Mouse (Mus musculus): ENCODE results near the gene Prm1. TPM values are rescaled to one million over a fixed set of nuclear protein-coding genes. Genes with fewer than 3 reads are reported as not detected.

Prm1 gene
- total and polyA plus RNA-seq, 3 experiments = not detected

DNA sequence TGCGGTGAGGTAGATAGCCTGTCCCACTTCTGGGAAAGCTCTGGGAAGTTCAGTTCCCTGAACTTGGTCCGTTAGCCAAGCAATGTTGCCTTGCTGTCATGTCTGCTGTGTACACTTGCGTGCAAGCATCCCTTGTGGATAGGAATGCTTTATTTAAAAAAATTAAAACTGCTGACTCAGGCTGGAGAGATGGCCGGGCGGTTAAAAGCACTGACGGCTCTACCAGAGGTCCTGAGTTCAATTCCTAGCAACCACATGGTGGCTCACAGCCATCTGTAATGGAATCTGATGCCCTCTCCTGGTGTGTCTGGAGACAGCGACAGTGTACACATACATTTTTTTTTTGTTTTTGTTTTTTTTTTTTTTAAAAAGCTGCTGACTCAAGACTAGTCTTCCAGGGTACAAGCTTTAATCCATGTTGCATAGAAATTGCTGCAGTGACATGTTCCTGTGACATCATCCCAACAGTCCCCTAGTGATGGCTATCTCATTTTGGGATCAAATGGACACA lies 18.0 kb downstream of the Prm1 start:
- H3K9ac ChIP-seq (ENCODE audit: insufficient read depth, low read depth) = no peak overlapping the region
- H3K27me3 ChIP-seq (replicated peaks) = no peaks in the 10 kb centered on the region
- peaks cover 16% of the 10 kb centered on the region for H3K79me2 ChIP-seq (replicated peaks; ENCODE audit: control insufficient read depth, extremely low read depth, insufficient read depth, poor library complexity, severe bottlenecking)
- peaks cover 28 to 40% of the 10 kb centered on the region in 2 experiments for H3K4me1 ChIP-seq (ENCODE audit: control insufficient read depth in 1 of 2, insufficient read depth in 2 of 2)
- dilution Hi-C loops (cut with MboI; ENCODE audit: extremely low pct_ligation_motif_present, extremely low pct_unique_long_range_greater_than_20kb, low sequenced_read_pairs) (no loop called here), in situ Hi-C loops (cut with MboI; ENCODE audit: low pct_ligation_motif_present, low pct_unique_long_range_greater_than_20kb, low sequenced_read_pairs) (loop anchor here (5.0 kb wide), 2 partner anchors 120 to 215 kb away; no protein-coding TSS in a partner anchor)
- no peak overlapping the region for H3K4me2 ChIP-seq (ENCODE audit: insufficient read depth, low read depth, poor library complexity, severe bottlenecking)
- DNase-seq (ENCODE audit: extremely low read depth) = no peak
- H3K4me3 ChIP-seq (replicated peaks in 1 of 3; ENCODE audit: low read depth in 2 of 3, low read length in 2 of 3, poor library complexity in 1 of 3) = no peak overlapping the region
- TF ChIP-seq MAFK (IDR thresholded peaks at IDR 0.05; ENCODE audit: insufficient replicate concordance, low read length) (peak; percentile 79; the same call in 1 of the 2 replicates), EP300 (IDR thresholded peaks at IDR 0.05; ENCODE audit: low read length) (no peak), UBTF (IDR thresholded peaks at IDR 0.05; ENCODE audit: low read depth, low read length) (no peak), E2F4 (IDR thresholded peaks at IDR 0.05; ENCODE audit: insufficient replicate concordance, low read depth, low read length) (no peak), SMC3 (IDR thresholded peaks at IDR 0.05; ENCODE audit: low read depth, low read length) (peak; percentile 7; the same call in 1 of the 2 replicates), ZKSCAN1 (IDR thresholded peaks at IDR 0.05; ENCODE audit: borderline replicate concordance, low read depth, low read length) (no peak), JUN (IDR thresholded peaks at IDR 0.05; ENCODE audit: insufficient read depth, low read depth, low read length) (no peak), RCOR1 (conservative IDR thresholded peaks at IDR 0.05; ENCODE audit: low read depth, low read length) (no peak), ZMIZ1 (IDR thresholded peaks at IDR 0.05; ENCODE audit: low read depth, low read length) (no peak), TBP (conservative IDR thresholded peaks at IDR 0.05; ENCODE audit: low read depth, low read length) (no peak), USF1 (IDR thresholded peaks at IDR 0.05; ENCODE audit: low read depth, low read length) (no peak), POLR2AphosphoS2 (IDR thresholded peaks at IDR 0.05; ENCODE audit: low read depth, low read length) (no peak), CHD2 (IDR thresholded peaks at IDR 0.05; ENCODE audit: low read length) (no peak), MYC (IDR thresholded peaks at IDR 0.05; ENCODE audit: low read depth, low read length) (no peak), RAD21 (IDR thresholded peaks at IDR 0.05; ENCODE audit: low read depth, low read length) (peak; percentile 16), ZC3H11A (IDR thresholded peaks at IDR 0.05; ENCODE audit: low read depth, low read length) (no peak), ZNF384 (IDR thresholded peaks at IDR 0.05; ENCODE audit: low read depth, low read length) (peak; percentile 85), SIN3A (IDR thresholded peaks at IDR 0.05; ENCODE audit: low read length) (no peak), MXI1 (IDR thresholded peaks at IDR 0.05; ENCODE audit: low read depth, low read length) (no peak), CTCF (conservative IDR thresholded peaks at IDR 0.05 in 1 of 2, IDR thresholded peaks at IDR 0.05 in 1 of 2; ENCODE audit: low read depth in 2 of 2, low read length in 2 of 2) (peak in 1 of 2 experiments; percentile 51; a peak in 2 of 4 replicates), NRF1 (IDR thresholded peaks at IDR 0.05; ENCODE audit: low read depth, low read length) (no peak)
- peaks cover 0 to 18% of the 10 kb centered on the region in 2 experiments for H3K36me3 ChIP-seq (replicated peaks in 1 of 2; ENCODE audit: control insufficient read depth in 1 of 2, insufficient read depth in 1 of 2, low read length in 1 of 2)
- no peak overlapping the region for H3K27ac ChIP-seq (ENCODE audit: insufficient read depth, low read depth)
- no peaks in the 10 kb centered on the region for H3K9me3 ChIP-seq (replicated peaks; ENCODE audit: low read length)
